Mouse (Mus musculus) forebrain, embryonic 11.5 days (tissue): ENCODE measurements around the gene Mpig6b. TPM values are rescaled to one million over a fixed set of nuclear protein-coding genes. Genes with fewer than 3 reads are reported as not detected.

ENCODE experiments used
- ATAC-seq: fragments of 200-750 bp; cut with Nextera tagmentation; replicated peaks from 2 replicates; pipeline ENCODE4 v1.8.0; 2017; ENCODE audit warnings: moderate TSS enrichment; ENCODE audit not compliant: low FRiP score
- DNase-seq: peaks from one replicate; pipeline ENCODE4 v3.0.0-alpha.2; 2017; ENCODE audit warnings: low spot score
- H3K27ac ChIP-seq: fragments of 300-500 bp; sonication (generic); 2 replicates; pipeline ENCODE4 v1.5.1; 2014; ENCODE audit warnings: low read depth, low read length
- H3K27me3 ChIP-seq: fragments of 300-500 bp; sonication (generic); 2 replicates; pipeline ENCODE4 v1.6.1; 2014; ENCODE audit warnings: mild to moderate bottlenecking, low read length, mixed read lengths; ENCODE audit not compliant: control insufficient read depth, insufficient read depth
- H3K36me3 ChIP-seq: fragments of 300-500 bp; sonication (generic); 2 replicates; pipeline ENCODE4 v1.6.1; 2014; ENCODE audit warnings: mild to moderate bottlenecking, low read length, moderate library complexity, mixed read lengths; ENCODE audit not compliant: control insufficient read depth, insufficient read depth
- H3K4me1 ChIP-seq: fragments of 300-500 bp; sonication (generic); replicated peaks from 2 replicates; pipeline ENCODE4 v1.6.1; 2014; ENCODE audit warnings: low read length, mixed read lengths; ENCODE audit not compliant: control insufficient read depth, insufficient read depth
- H3K4me2 ChIP-seq: fragments of 300-500 bp; sonication (generic); 2 replicates; pipeline ENCODE4 v1.6.1; 2014; ENCODE audit warnings: low read depth, mild to moderate bottlenecking, low read length, moderate library complexity, mixed read lengths; ENCODE audit not compliant: severe bottlenecking
- H3K4me3 ChIP-seq: fragments of 300-500 bp; sonication (generic); 2 replicates; pipeline ENCODE4 v1.5.1; 2014; ENCODE audit warnings: low read depth, low read length
- H3K9ac ChIP-seq: fragments of 300-500 bp; sonication (generic); 2 replicates; pipeline ENCODE4 v1.6.1; 2014; ENCODE audit warnings: low read length
- H3K9me3 ChIP-seq: fragments of 300-500 bp; sonication (generic); 2 replicates; pipeline ENCODE4 v1.6.1; 2016; ENCODE audit warnings: low read length, mixed read lengths; ENCODE audit not compliant: control insufficient read depth
- WGBS: fragments of 180-500 bp; shearing (Covaris S2); extraction: QIAGEN DNeasy Blood & Tissue Kit; methylation state at CpG from one replicate; pipeline ENCODE4 v1.1.7; 2014; 5-methylcytosine and 5-hydroxymethylcytosine counted together
- polyA plus RNA-seq: library from polyadenylated mRNA; unstranded; fragments of >200 nt; fragmentation: Nextera tagmentation; extraction: Ambion mirVana; gene quantifications from 2 replicates; pipeline ENCODE4 v1.2.1, GENCODE M21; 2014

Gene Mpig6b
- polyA plus RNA-seq, 1 experiment from 2014 or later, result 1.3 TPM

GRCm38 (mm10) chr17:35090166-35090932, 24.4 kb upstream of the Mpig6b start:
- Histone ChIP-seq H3K4me2 (peak overlapping the region; percentile 67), H3K27me3 (no peaks in the 10 kb centered on the region), H3K4me1 (peaks cover 6% of the 10 kb centered on the region; the same call in 1 of the 2 replicates), H3K36me3 (no peaks in the 10 kb centered on the region; the same call in 1 of the 2 replicates), H3K4me3 (peak overlapping the region; percentile 60), H3K9me3 (no peaks in the 10 kb centered on the region), H3K27ac (no peak overlapping the region), H3K9ac (peak overlapping the region; percentile 90)
- DNase-seq (no peak), ATAC-seq (no peak)
- 80% methylated on average over 8 of the region's 8 CpGs for WGBS

DNA sequence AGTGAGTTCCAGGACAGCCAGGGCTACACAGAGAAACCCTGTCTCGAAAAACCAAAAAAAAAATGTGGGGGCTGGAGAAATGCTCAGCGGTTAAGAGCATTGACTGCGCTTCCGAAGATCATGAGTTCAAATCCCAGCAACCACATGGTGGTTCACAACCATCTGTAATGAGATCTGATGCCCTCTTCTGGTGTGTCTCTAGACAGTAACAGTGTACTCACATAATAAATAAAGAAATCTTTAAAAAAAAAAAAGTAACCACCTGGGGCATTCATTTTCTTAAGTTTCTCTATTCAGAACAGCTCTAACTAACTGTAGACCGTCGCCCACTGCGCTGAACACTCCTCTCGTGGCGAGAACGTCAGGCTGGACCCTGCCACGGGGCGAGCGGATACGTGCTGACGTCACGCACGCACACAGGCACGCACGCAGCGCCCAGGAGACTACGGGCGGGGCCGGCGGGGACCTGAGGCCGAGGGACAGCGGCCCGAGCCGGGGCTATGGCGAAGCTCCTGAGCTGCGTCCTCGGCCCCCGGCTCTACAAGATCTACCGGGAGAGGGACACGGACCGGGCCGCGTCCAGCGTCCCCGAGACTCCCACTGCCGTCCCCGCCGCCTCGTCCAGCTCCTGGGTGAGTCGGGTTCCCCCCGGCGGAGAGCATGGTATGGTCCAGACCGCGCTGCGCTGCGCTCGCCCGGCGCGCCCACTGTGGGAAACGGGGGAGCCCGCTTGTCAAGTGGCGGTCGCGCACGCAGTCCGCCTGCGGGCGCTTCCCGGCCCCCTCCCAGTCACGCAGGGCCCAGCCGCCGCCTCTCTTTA, 23.1 kb upstream of the Mpig6b start, which contains the start of gene Abhd16a:
Gene Abhd16a, plus strand, starts transcription at position 439 of the 820 bp plus-strand sequence.
- peak within 1 kb of the TSS; percentile 60 for H3K4me3 ChIP-seq
- peak within 1 kb of the TSS; percentile 90 for H3K9ac ChIP-seq
- peak within 1 kb of the TSS; percentile 93 for H3K27ac ChIP-seq
- peaks cover 6% of the 10 kb centered on the region; the same call in 1 of the 2 replicates for H3K4me1 ChIP-seq
- DNase-seq (peak; percentile 96), ATAC-seq (peak; percentile 98)
- H3K9me3 ChIP-seq, result no peaks in the 10 kb centered on the region
- 3% methylated on average over 63 of the region's 67 CpGs for WGBS
- no peaks in the 10 kb centered on the region for H3K27me3 ChIP-seq
- H3K36me3 ChIP-seq, result no peaks in the 10 kb centered on the region; the same call in 1 of the 2 replicates
- H3K4me2 ChIP-seq, result peak within 1 kb of the TSS; percentile 67

GRCm38 (mm10) chr17:35088151-35088550, 22.2 kb upstream of the Mpig6b start:
- H3K27ac ChIP-seq, result no peak overlapping the region
- H3K4me1 ChIP-seq, result peaks cover 6% of the 10 kb centered on the region; the same call in 1 of the 2 replicates
- no peaks in the 10 kb centered on the region; the same call in 1 of the 2 replicates for H3K36me3 ChIP-seq
- DNase-seq, result no peak
- H3K9me3 ChIP-seq, result no peaks in the 10 kb centered on the region
- no peak overlapping the region for H3K4me3 ChIP-seq
- 48% methylated on average over 2 of the region's 2 CpGs for WGBS
- no peaks in the 10 kb centered on the region for H3K27me3 ChIP-seq
- H3K4me2 ChIP-seq, result no peak overlapping the region
- no peak for ATAC-seq
- H3K9ac ChIP-seq, result no peak overlapping the region

GRCm38 (mm10) chr17:35085208-35085865, 19.4 kb upstream of the Mpig6b start, which contains the start of gene Ly6g6f:
Gene Ly6g6f (minus strand): TSS chr17:35085610.
- H3K4me2 ChIP-seq, result no peak within 1 kb of the TSS
- 81% methylated on average over 7 of the region's 7 CpGs for WGBS
- H3K4me1 ChIP-seq, result peaks cover 5% of the 10 kb centered on the region; the same call in 1 of the 2 replicates
- no peaks in the 10 kb centered on the region for H3K27me3 ChIP-seq
- no peak for DNase-seq
- no peak within 1 kb of the TSS for H3K9ac ChIP-seq
- no peak within 1 kb of the TSS for H3K4me3 ChIP-seq
- no peaks in the 10 kb centered on the region for H3K36me3 ChIP-seq
- H3K27ac ChIP-seq, result no peak within 1 kb of the TSS
- H3K9me3 ChIP-seq, result no peaks in the 10 kb centered on the region
- ATAC-seq, result no peak

GRCm38 (mm10) chr17:35083929-35084497, 18.0 kb upstream of the Mpig6b start:
- Histone ChIP-seq H3K27ac (no peak overlapping the region), H3K9me3 (no peaks in the 10 kb centered on the region), H3K4me1 (no peaks in the 10 kb centered on the region), H3K9ac (no peak overlapping the region), H3K36me3 (no peaks in the 10 kb centered on the region), H3K27me3 (no peaks in the 10 kb centered on the region), H3K4me3 (no peak overlapping the region), H3K4me2 (no peak overlapping the region)
- 90% methylated on average over 3 of the region's 3 CpGs for WGBS
- ATAC-seq (no peak), DNase-seq (no peak)

DNA sequence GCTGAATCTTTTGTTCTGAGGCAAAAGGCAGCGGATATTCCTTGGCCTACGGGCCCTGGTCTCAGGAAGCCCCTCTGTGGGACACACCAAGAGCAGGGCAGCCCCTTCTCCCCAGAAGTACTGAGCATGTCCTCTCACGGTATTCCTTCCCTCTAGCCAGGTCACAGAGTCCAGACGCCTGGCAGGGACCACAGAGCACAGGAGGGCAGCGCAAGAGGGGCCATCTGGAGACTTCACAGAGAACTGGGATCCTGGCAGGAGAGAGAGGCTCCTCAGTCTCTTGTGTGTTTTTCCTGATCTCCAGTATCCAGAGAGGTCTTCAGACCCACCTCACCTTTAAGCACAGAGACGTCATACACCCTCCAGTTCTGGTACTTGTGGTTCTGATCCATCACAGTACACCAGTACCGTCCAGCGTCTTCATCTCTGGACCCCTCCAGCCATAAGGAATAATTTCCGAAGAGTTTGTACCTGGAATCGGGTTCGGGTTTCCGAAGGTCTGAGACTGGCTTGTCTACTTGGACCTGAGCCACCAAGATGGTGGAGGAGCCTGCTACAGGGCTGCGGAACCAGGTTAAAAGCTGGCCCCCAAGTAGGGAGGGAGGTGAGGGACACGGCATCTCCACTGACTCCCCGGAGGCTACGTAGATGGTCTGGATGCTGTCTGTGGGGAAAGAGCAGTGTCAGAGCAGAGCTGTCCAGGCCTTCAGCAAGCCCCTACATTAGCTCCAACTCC, 17.0 kb upstream of the Mpig6b start:
- Histone ChIP-seq H3K9ac (no peak overlapping the region), H3K4me3 (no peak overlapping the region), H3K36me3 (no peaks in the 10 kb centered on the region), H3K4me2 (no peak overlapping the region), H3K4me1 (no peaks in the 10 kb centered on the region), H3K9me3 (no peaks in the 10 kb centered on the region), H3K27ac (no peak overlapping the region), H3K27me3 (no peaks in the 10 kb centered on the region)
- WGBS, result 86% methylated on average over 16 of the region's 16 CpGs
- ATAC-seq (no peak), DNase-seq (no peak)

GRCm38 (mm10) chr17:35080710-35081109, 14.7 kb upstream of the Mpig6b start:
- peaks cover 11% of the 10 kb centered on the region; the same call in 1 of the 2 replicates for H3K4me1 ChIP-seq
- DNase-seq, result no peak
- H3K4me2 ChIP-seq, result no peak overlapping the region
- H3K27ac ChIP-seq, result no peak overlapping the region
- H3K27me3 ChIP-seq, result no peaks in the 10 kb centered on the region
- 74% methylated on average over 4 of the region's 4 CpGs for WGBS
- no peaks in the 10 kb centered on the region for H3K9me3 ChIP-seq
- no peaks in the 10 kb centered on the region for H3K36me3 ChIP-seq
- H3K9ac ChIP-seq, result no peak overlapping the region
- ATAC-seq, result no peak
- no peak overlapping the region for H3K4me3 ChIP-seq
